Mouse (Mus musculus): Measurements from ENCODE around the gene Srsf7. TPM values are rescaled to one million over a fixed set of nuclear protein-coding genes. Genes with fewer than 3 reads are reported as not detected.

Gene Srsf7
- polyA plus RNA-seq (2012) = 28.3 and 144 TPM in 2 replicates

DNA sequence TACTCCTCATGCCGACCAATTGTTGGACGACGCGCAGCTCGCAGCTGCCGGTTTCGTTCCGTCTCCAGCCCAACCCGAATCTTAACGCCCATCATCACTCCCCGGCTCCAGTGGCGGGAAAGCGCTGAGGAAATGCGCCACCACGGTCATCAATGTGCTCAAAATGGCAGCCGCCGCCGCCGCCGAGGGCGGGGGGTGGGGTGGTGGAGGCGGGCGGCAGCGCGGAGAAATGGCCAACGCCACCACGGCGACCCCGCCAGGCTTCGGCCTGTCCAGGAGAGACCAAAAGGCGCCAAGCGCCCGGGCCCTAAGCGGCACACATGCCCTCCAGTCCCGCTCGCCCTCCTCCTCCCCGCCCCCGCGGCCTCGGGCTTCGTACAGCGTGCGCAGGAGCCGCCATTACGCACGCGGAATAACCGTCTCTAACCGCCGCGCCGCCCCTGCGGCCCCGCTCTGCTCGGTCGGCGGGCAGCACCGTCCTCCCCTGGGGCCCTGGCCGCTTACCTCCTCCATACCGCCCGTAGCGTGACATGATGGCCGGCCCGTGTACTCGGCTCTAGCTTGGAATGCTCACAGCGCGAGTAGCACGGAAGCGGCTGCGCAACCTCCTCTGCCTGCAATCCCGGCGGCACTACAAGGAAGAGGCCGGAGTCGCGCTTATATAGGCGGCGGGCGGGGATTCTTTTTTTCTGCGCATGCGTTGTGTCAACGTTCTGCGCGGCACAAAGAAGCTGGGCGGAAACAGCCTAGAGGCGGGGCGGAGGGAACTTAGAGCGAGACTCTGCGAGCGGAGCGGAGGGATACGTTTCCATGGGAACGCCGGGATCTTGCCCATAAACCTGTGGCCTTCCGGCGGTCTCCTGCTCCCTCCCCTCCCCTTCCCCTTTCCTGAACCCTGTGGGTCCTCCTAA is at the start of gene Srsf7, which contains the start of gene Ttc39d:
Gene Srsf7 (minus strand): TSS at position 637 of the 911 bp plus-strand sequence.
Gene Ttc39d (plus strand): TSS at position 790 of the 911 bp plus-strand sequence.
- no peak for TF ChIP-seq GATA1 (IDR thresholded peaks at IDR 0.05; ENCODE audit: low read length)

DNA sequence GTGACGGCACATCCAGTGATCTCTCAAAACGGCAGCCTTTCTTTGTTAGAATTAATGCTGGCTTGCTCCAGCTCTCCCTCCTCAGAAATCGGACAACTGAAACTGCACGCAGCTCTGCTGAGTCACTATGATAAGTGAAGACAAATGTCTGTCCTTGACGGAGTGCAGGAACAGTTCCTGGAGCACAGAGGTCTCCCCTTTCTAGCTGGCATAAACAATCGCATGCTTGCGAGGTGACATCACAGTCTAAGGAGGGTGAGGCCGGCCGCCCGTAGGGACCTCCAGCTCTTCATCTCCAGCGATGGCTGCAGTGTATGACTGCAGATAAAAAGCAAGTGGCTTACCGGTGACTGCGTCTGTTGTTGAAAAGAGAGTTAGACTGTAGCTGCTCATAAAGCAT is 48.1 kb upstream of the Srsf7 start:
- TF ChIP-seq GATA1 (IDR thresholded peaks at IDR 0.05; ENCODE audit: low read length) = no peak

DNA sequence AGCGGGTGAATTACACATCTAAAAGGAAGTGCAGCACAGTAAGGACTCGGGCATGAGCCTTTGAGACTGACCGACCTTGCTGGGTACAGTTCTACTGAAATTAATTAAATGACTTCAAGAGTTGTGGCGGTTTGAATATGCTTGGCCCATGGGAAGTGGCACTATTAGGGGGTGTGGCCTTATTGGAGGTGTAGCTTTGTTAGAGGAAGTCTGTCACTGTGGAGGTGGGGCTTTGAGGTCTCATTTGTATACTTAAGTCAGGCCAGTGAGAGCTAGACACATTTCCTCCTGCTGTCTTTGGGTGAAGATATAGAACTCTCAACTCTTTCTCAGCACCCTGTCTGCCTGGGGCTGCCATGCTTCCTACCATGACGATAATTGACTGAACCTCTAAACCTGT is 47.3 kb upstream of the Srsf7 start:
- TF ChIP-seq GATA1 (IDR thresholded peaks at IDR 0.05; ENCODE audit: low read length) = no peak

DNA sequence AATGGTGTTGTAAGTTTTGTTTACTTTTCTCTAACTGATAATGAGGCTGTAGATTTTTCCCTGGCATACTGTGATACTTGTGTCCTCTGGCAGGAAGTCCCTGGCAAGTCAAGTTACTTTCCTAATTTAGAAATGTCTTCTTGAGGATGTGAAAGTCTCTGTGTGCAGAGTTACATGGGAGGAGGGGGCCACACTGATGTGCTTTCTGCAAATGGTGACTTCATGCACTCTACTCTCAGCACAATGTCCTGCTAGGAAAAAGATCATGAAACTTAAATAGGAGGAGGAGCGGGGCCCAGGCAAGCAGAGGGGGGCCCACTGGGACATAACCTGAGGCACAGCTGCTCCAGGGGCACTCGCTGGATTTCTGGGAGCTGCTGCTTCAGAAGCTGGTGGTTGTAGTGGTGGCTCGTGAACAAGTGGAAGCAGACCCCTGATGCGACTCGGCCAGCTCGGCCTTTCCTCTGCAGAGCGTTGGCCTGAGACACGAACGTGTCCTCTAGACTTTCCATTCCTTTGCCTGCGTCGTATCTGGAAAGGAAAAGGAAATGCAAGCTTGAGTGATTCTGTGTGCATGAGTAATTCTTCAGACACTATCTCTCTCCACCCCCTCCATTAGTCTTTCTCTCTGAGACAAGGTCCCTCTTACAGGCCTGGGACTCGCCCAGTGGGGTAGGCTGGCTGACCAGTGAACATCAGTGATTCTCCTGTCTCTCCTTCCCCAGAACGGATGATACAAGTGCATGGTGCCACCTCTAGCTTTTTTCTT is 45.8 kb upstream of the Srsf7 start:
- no peak for TF ChIP-seq GATA1 (IDR thresholded peaks at IDR 0.05; ENCODE audit: low read length)

DNA sequence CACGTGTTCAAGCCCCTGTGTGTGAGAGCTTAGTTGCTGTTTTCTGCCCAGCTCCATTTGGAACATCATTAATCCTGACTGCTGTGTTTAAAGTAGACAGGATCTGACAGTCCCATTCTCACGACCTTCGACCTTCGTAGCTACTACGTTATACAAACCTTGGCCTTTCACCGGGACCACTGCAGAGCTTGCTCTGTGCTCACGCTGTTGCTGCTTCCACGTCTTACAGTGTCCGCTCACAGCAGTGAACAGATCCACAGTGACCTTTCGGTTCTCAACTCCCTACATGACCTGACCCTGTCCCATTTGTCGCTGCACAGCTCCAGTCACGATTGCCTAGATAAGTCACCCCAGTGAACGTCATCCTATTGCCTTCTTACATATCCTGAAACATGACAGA is 36.0 kb upstream of the Srsf7 start:
- no peak for TF ChIP-seq GATA1 (IDR thresholded peaks at IDR 0.05; ENCODE audit: low read length)

DNA sequence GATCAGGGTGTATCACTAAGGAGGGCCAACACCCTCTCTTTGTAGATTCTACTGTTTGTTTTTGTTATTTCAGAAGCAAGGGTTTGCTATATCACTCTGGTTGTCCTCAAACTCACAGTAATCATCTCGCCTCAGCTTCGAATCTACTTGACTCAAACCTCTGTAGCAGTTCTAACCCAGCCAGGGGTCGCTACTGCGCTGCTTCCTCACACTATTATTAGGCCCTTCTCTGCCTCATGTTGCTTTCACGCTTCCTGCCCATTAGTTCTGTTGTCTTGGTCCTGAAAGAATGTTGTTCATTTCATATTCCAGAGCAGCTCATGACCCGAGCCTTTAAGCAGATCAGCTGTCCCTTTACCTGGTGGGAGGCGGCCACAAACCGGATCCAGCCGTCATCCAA is 34.5 kb upstream of the Srsf7 start:
- TF ChIP-seq GATA1 (IDR thresholded peaks at IDR 0.05; ENCODE audit: low read length) = no peak

DNA sequence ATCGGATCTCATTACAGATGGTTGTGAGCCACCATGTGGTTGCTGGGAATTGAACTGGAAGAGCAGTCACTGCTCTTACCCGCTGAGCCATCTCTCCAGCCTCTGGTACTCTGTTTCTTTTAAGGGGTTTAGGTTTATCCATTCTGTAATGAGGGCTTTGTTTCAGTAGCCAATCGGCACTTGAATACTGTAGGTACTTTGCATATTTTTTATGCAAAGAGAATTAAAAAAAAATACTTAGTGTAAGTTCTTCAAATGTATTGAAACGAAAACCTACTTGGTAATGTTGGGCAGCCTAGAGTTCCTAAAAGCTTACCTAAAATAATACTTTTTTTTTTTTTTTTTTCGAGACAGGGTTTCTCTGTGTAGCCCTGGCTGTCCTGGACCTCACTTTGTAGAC is 30.4 kb upstream of the Srsf7 start:
- TF ChIP-seq GATA1 (IDR thresholded peaks at IDR 0.05; ENCODE audit: low read length) = no peak

DNA sequence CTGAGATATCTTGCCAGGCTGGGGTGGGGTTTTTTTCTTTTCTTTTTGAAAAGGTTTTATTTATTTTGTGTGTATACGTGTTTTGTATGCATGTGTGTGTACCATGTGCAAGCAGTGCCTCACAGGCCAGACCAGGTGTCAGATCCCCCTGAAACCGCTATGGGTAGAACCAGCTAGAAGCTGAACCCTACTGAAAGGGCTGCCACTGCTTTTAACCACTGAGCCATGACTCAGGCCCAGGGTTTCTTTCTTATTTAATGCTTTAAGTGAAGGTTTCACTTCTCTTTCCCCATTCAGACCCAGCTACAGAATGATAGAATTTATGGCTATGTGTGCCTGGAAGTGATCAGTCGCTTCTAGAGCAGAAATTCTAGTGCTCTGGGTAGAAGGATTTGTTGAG is 29.7 kb upstream of the Srsf7 start:
- TF ChIP-seq GATA1 (IDR thresholded peaks at IDR 0.05; ENCODE audit: low read length) = no peak

DNA sequence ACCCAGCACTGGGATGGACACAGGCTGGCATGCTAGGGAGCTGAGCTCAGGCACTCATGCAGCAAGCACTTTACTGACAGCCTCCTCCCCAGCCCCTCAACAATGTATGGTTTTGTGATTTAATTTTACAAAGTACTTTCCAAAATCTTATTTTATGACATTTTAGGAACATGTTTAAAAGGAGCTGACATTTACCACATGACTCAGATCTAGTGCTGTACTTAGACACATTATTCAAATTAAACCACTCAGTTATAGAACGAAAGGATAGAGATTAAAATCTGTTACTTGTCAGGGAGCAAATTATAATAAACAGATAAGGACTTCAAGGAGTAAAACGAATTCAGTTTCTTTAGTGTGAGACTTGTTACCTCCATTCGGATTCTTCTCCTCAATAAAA is 28.4 kb upstream of the Srsf7 start:
- no peak for TF ChIP-seq GATA1 (IDR thresholded peaks at IDR 0.05; ENCODE audit: low read length)

DNA sequence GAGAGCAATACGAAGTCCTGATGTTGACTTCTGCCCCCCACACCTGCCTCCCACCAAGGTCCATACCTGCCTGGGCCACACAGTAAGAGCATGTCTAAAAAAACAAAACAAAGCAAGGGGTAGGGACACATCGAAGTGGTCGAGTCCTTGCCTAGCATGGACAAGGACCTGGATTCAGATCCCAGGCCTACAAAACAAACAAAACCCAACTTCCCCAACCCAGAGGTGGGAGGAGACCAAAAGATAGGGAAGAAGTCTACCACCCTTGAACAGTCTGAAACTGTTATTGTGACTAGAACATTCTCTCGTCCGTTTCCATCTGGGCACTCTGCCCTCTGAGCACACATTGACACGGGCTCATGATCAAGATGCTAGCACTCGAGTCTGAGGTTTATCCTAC is 27.3 kb upstream of the Srsf7 start:
- no peak for TF ChIP-seq GATA1 (IDR thresholded peaks at IDR 0.05; ENCODE audit: low read length)

DNA sequence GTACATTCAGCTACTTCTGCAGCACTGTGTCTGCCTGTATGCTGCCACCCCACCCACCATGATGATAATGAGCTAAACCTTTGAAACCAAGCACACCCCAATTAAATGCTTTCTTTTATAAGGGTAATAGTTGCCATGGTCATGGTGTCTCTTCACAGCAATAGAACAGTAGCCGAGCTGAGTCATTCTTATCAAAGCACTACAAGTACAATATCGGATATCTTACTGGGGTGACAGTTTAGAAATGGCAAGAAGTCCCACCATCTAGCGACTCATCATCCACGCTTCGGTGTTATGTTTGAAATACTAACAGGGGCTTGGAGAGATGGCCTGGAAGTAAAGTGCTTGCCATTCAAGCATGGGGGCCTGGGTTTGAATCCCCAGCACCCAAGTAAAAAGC is 26.7 kb upstream of the Srsf7 start:
- no peak for TF ChIP-seq GATA1 (IDR thresholded peaks at IDR 0.05; ENCODE audit: low read length)

DNA sequence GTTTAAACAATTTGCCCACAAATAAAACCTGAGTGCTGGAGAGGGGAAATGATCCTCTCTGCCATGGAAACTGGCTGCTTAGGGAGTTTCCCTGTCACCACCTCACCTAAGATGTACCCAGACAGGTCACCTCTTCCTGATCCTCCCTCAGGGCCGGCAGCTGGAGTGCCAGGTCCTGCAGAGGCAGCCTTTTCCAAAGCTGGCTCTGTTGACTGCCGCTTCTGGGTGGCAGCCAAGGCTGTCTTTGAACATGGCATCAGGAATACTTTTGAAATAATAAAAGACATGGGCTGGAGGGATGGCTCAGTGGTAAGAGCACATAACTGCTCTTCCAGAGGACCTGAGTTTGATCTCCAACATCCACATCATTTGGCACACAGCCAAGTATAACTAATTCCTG is 22.3 kb upstream of the Srsf7 start:
- no peak for TF ChIP-seq GATA1 (IDR thresholded peaks at IDR 0.05; ENCODE audit: low read length)

DNA sequence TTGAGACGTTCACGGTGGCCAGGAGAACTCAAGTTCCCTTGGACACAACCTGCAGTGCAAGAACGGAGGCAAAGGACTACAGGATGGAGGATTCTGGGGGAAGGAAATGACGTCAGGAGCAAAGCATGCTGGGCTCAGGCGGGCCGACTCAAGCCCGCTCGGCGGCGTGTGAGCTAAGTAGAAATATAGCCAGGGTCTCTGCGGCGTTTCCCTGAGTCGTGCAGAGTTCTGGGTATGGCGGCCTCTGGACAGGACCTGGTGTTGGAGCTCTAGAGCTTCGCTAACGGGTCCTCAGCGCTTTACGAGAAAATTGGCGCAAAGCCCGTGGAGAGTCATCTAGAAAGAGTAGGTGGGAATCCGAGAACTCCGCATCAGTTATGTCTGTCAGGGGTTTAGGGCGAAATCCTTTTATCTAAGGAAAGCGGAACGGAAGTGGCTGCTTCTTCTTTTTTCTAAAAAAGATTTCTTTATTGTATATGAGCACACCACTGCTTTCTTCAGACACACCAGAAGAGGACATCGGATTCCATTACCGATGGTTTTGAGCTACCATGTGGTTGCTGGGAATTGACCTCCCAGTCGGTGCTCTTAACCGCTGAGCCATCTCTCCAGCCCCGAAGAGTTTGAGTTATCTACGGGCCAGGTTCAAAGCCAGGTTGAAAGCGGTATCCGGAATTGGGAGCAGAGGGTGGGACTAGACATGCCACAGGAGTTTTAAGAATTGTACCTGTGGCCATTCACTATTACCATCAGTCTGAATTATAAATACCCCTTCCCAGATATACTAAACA is 17.4 kb upstream of the Srsf7 start, which contains the start of gene Gemin6:
Gene Gemin6 (plus strand): TSS at position 116 of the 791 bp plus-strand sequence.
- no peak for TF ChIP-seq GATA1 (IDR thresholded peaks at IDR 0.05; ENCODE audit: low read length)

DNA sequence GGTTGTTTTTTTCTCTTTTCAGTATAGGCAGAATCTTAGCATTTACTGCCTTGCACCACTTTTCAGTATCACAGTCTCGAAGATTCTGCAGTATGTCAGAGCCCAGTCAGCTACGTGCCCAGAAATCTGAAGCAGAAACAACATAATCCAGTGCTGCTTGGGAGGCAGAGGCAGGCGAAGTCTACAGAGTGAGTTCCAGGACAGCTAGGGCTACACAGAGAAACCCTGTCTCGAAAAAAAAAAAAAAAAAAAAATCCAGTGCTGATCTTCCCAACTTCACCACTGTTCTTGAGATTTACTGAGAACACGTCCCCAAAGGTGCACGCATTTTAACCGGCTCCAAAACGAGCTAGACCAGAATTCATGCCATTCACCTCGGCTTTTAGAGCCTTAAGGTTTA is 16.7 kb upstream of the Srsf7 start:
- no peak for TF ChIP-seq GATA1 (IDR thresholded peaks at IDR 0.05; ENCODE audit: low read length)

DNA sequence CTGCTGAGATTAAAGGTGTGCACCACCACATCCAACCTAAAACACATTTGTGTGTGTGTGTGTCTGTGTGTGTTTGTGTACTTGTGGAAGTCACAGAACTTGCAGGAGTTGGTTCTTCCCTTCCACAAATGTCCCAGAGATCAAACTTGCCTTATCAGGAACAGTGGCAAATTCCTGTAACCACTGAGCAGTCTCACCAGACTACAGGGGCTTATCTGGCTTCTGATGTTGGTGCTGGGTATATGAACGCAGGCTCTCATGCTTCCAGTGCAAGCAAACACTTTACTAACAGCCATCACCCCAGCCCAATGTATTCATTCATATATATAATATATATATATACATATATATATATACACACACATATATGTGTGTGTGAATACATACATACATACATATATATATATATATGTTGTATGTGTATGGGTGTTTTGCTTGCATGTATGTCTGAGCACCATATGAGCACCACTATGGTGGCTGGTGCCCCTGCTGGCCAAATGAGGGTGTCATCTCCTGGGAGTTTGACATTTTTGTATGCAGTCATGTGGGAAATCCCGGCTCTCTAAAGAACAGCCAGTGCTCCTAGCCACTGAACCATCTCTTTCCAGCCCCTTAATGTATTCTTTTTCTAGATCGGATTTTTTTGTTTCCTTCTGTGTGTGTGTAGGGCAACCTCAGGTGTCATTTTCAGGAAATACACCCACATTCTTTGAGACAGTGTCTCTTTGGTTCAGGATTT is 15.0 kb upstream of the Srsf7 start:
- no peak for TF ChIP-seq GATA1 (IDR thresholded peaks at IDR 0.05; ENCODE audit: low read length)

Measured in G1E-ER4 (cell line).